Mouse (Mus musculus): ENCODE results near the gene Gm29049.
"Not testable (repeated sequence)": the region's sequence is repeated elsewhere in the genome, so short reads cannot be mapped to it uniquely, and the experiment has no call there.

Gene Gm29049

GRCm38 (mm10) chrY:7997068-7997467 lies at the start of gene Gm29049:
Gm29049 (minus strand) TSS chrY:7997168.
- not testable (repeated sequence) for DNase-seq
